Mouse (Mus musculus) stomach, postnatal 0 days (tissue): ENCODE measurements around the gene 1600014C10Rik. TPM values are rescaled to one million over a fixed set of nuclear protein-coding genes. Genes with fewer than 3 reads are reported as not detected.

Experiments used
- ATAC-seq: fragments of 200-750 bp; cut with Nextera tagmentation; 2 replicates; pipeline ENCODE4 v1.8.0; 2017; ENCODE audit not compliant: low FRiP score, low TSS enrichment
- DNase-seq: peaks from one replicate; pipeline ENCODE4 v3.0.0-alpha.2; 2016; ENCODE audit warnings: low spot score
- H3K27ac ChIP-seq: fragments of 300-500 bp; sonication (generic); replicated peaks from 2 replicates; pipeline ENCODE4 v1.5.1; 2014; ENCODE audit warnings: mild to moderate bottlenecking, control low read depth
- H3K27me3 ChIP-seq: fragments of 300-500 bp; sonication (generic); 2 replicates; pipeline ENCODE4 v1.6.1; 2014; ENCODE audit warnings: low read length; ENCODE audit not compliant: control insufficient read depth, insufficient read depth
- H3K36me3 ChIP-seq: fragments of 300-500 bp; sonication (generic); 2 replicates; pipeline ENCODE4 v1.6.1; 2014; ENCODE audit warnings: low read length, mixed read lengths; ENCODE audit not compliant: control insufficient read depth, insufficient read depth
- H3K4me1 ChIP-seq: fragments of 300-500 bp; sonication (generic); replicated peaks from 2 replicates; pipeline ENCODE4 v1.6.1; 2014; ENCODE audit warnings: antibody characterized with exemption; ENCODE audit not compliant: control insufficient read depth, insufficient read depth
- H3K4me2 ChIP-seq: fragments of 300-500 bp; sonication (generic); replicated peaks from 2 replicates; pipeline ENCODE4 v1.6.1; 2014; ENCODE audit warnings: low read depth, mild to moderate bottlenecking, control low read depth, moderate library complexity
- H3K4me3 ChIP-seq: fragments of 300-500 bp; sonication (generic); 2 replicates; pipeline ENCODE4 v1.5.1; 2014; ENCODE audit warnings: low read depth, low read length, control low read depth
- H3K9ac ChIP-seq: fragments of 300-500 bp; sonication (generic); 2 replicates; pipeline ENCODE4 v1.6.1; 2014; ENCODE audit warnings: mild to moderate bottlenecking, low read length, control low read depth, mixed read lengths
- H3K9me3 ChIP-seq: fragments of 300-500 bp; sonication (generic); 2 replicates; pipeline ENCODE4 v1.6.1; 2016; ENCODE audit warnings: low read length; ENCODE audit not compliant: control insufficient read depth
- CTCF ChIP-seq: IDR thresholded peaks from 2 replicates; pipeline ENCODE4 v1.5.1; 2016; ENCODE audit warnings: antibody characterized with exemption, low read depth, mild to moderate bottlenecking, moderate library complexity
- EP300 ChIP-seq: optimal IDR thresholded peaks from 2 replicates; pipeline ENCODE3; 2016; ENCODE audit warnings: antibody characterized with exemption
- WGBS: fragments of 180-500 bp; shearing (Covaris S2); extraction: QIAGEN DNeasy Blood & Tissue Kit; methylation state at CpG from one replicate; pipeline ENCODE4 v1.1.7; 2014; 5-methylcytosine and 5-hydroxymethylcytosine counted together
- polyA plus RNA-seq: library from polyadenylated mRNA; unstranded; fragments of >200 nt; fragmentation: Nextera tagmentation; extraction: Ambion mirVana; gene quantifications from 2 replicates; pipeline ENCODE4 v1.2.1, GENCODE M21; 2015

Gene 1600014C10Rik
- polyA plus RNA-seq, 1 experiment from 2014 or later, result 10.3 TPM

DNA sequence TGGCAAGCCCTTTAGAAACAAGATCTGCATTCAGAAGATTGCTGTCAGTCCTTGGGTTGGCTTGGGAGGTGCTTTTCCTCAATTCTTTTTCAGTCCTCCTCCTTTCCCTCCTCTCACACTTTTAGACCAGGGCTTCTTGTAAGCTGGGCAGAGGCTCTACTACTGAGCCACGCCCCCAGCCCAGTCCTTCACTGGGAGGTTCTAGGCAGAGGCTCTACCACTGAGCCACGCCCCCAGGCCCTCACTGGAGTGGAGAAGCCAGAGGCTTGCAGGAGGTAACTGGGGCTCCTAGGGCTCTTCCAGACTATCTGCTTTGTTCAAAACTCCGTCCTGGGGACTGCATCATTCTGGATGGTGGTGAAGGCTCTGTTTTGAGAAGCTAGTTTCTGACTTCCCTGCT lies 30.4 kb upstream of the 1600014C10Rik start:
- Histone ChIP-seq H3K9me3 (no peaks in the 10 kb centered on the region), H3K27me3 (no peaks in the 10 kb centered on the region), H3K36me3 (no peaks in the 10 kb centered on the region), H3K4me1 (no peaks in the 10 kb centered on the region), H3K4me2 (no peak overlapping the region), H3K4me3 (no peak overlapping the region), H3K27ac (no peak overlapping the region), H3K9ac (no peak overlapping the region)
- TF ChIP-seq EP300 (no peak), CTCF (no peak)
- ATAC-seq (no peak), DNase-seq (no peak)
- 83% methylated on average over 3 of the region's 3 CpGs for WGBS

DNA sequence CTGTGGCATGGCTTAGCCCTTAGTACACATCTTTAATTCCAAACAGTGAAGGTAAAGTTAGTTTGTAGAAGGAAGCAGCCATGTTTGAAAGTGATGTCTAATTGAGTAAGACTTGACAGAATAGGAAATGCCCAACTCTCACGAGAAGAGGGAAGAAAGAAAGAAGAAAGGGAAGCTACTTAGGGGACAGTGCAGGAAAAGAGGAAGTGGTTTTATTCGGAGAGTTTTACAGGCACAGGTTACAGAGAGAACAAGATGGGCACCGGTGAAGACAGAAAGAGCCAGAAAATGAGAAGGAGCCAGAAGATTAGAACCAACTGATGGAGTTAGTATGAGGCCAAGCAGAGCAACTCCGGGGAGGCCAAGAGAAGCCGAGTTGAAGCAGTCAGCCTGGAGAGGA lies 27.2 kb upstream of the 1600014C10Rik start:
- Histone ChIP-seq H3K36me3 (no peaks in the 10 kb centered on the region), H3K4me2 (no peak overlapping the region), H3K27me3 (no peaks in the 10 kb centered on the region), H3K4me1 (no peaks in the 10 kb centered on the region), H3K9me3 (no peaks in the 10 kb centered on the region), H3K4me3 (no peak overlapping the region), H3K9ac (no peak overlapping the region), H3K27ac (no peak overlapping the region)
- DNase-seq (no peak), ATAC-seq (no peak)
- TF ChIP-seq EP300 (no peak), CTCF (no peak)
- 76% methylated on average over 5 of the region's 5 CpGs for WGBS

DNA sequence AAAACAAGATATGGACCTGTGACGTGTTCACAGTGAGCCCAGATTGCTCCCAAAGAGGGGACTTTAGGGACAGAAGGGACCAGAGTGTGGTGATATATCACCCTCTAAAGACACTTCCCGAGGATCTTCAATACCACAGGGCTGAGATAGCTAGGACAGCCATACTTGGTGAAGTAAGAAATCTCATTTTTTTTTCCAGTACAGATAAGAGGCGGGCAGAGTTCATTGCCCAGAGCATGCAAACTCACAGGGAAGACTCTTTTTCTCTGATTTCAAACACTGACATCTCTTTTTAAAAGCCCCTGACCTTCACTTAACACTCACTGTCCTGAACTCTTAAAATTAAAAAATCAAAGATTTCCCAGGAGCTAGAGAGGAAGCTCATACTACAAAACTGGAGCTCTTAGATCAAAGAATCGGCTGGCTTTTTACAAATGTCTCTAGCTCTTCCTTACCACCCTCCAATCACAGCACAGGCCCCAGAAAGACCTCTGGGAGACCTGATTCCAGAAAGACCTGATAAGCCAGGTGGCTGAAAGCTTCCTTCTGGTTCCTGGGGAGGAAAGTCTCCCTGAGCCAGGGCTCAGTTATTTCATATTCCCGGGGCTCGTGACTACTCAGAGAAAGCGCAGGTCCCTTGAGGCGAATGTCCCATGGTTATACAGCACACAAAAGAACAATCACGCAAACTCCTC lies 24.1 kb upstream of the 1600014C10Rik start:
- Histone ChIP-seq H3K27ac (no peak overlapping the region), H3K4me3 (no peak overlapping the region), H3K36me3 (no peaks in the 10 kb centered on the region), H3K9me3 (no peaks in the 10 kb centered on the region), H3K9ac (no peak overlapping the region), H3K27me3 (no peaks in the 10 kb centered on the region), H3K4me1 (no peaks in the 10 kb centered on the region), H3K4me2 (no peak overlapping the region)
- WGBS, result 71% methylated on average over 9 of the region's 9 CpGs
- DNase-seq (no peak), ATAC-seq (no peak)
- no peak for TF ChIP-seq CTCF
- TF ChIP-seq EP300, result no peak

DNA sequence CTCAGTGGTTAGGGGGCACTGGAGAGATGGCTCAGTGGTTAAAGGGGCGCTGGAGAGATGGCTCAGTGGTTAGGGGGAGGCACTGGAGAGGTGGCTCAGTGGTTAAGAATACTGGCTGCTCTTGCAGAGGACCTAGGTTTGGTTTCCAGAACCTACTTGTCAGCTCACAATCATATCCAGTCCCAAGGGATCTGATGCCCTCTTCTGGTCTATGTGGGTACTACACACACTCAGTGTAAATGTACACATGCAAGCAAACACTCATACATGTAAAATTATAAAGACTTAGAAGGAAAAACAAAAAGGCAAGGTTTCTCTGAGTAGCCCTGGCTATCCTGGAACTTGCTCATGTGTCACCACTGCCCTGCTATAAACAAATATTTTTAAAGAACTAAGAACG lies 21.6 kb upstream of the 1600014C10Rik start:
- H3K9me3 ChIP-seq, result no peaks in the 10 kb centered on the region
- ATAC-seq (no peak), DNase-seq (no peak)
- WGBS, result 98% methylated on average over 2 of the region's 2 CpGs
- H3K4me1 ChIP-seq, result no peaks in the 10 kb centered on the region
- TF ChIP-seq EP300 (no peak), CTCF (peak; percentile 49)
- no peaks in the 10 kb centered on the region for H3K27me3 ChIP-seq
- no peak overlapping the region for H3K9ac ChIP-seq
- no peaks in the 10 kb centered on the region for H3K36me3 ChIP-seq
- no peak overlapping the region for H3K27ac ChIP-seq
- H3K4me3 ChIP-seq, result no peak overlapping the region
- no peak overlapping the region for H3K4me2 ChIP-seq

DNA sequence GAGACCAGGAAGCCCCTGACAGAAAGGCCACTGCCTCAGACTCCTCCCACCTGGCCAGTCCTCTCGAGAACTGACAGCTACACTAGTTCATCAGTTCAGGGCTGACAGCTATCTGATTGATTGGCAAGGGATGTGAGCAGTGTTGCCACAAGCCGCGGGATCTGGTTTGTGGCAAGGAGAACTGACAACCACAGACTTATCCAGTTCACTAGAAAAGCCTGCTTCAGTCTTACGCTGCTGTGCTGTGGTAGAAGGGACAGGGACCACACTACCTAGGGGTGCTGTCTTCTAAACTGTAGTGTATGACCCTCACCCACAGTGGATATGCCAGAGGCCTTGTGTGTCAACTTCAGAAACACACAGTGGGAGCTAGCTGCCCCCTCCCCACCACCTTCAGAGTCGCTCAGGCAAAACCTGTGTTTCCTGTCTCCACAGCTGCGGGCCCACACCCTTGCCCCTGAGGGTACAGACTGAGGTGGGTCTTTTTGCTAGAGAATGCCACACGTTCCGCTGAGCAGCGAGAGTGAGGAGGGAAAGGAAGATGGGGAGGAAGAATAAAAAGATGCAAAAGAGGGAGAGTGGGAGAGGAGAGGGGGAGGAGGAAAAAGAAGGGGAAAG lies 19.5 kb upstream of the 1600014C10Rik start:
- WGBS, result 35% methylated on average over 9 of the region's 9 CpGs
- Histone ChIP-seq H3K9ac (no peak overlapping the region), H3K4me1 (no peaks in the 10 kb centered on the region), H3K4me2 (no peak overlapping the region), H3K27me3 (no peaks in the 10 kb centered on the region), H3K36me3 (no peaks in the 10 kb centered on the region), H3K27ac (no peak overlapping the region), H3K4me3 (no peak overlapping the region), H3K9me3 (no peaks in the 10 kb centered on the region)
- ATAC-seq (no peak), DNase-seq (no peak)
- no peak for TF ChIP-seq EP300
- no peak for TF ChIP-seq CTCF

DNA sequence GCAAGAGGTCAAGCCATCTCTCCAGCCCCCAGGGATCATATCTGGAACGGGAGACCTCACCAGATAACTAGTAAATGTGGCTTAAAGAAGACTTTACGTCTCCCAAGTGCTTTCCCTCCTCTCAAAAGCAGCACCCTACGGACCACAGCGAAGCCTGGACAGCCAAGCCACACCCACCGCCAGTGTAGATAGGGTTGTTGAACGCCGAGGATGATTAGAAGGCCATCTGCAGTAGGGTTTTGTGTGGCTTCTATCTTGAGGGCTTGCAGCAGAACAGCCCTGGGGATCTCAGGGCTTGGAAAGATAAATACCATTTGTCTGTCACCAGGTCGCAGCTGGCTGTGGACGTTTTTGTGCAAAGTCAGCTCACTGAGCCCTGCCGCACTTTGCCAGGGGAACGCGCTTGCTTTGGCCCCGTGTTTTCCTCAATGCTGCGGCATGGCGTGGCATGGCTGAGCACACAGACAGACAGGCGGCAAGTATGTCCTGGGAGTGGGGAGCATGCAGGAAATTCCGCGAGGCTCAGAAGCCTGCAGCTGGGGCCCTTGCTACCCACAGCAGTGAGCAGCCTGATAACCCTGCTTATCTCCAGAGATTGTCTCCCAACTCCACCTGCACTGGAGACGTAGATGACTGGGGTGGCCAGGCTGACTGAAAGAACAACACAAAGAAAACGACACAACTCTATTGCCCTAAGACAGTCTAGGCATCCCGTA lies 15.9 kb upstream of the 1600014C10Rik start:
- ATAC-seq (no peak), DNase-seq (no peak)
- 26% methylated on average over 21 of the region's 21 CpGs for WGBS

More for the DNA sequence above, 15.9 kb upstream of the 1600014C10Rik start:
- H3K36me3 ChIP-seq, result no peaks in the 10 kb centered on the region
- H3K9ac ChIP-seq, result 0 out of 2 replicates have a peak overlapping the region, but pooled peaks have one; percentile 27
- no peaks in the 10 kb centered on the region for H3K9me3 ChIP-seq
- peak overlapping the region; percentile 45 for H3K4me2 ChIP-seq
- no peak overlapping the region for H3K4me3 ChIP-seq
- no peaks in the 10 kb centered on the region for H3K27me3 ChIP-seq
- no peaks in the 10 kb centered on the region for H3K4me1 ChIP-seq
- no peak overlapping the region for H3K27ac ChIP-seq
- no peak for TF ChIP-seq EP300
- no peak for TF ChIP-seq CTCF
